Mouse (Mus musculus): ENCODE measurements at regions not wholly inside any gene's neighbourhood (a gene's known extent, or its start where the extent isn't known, plus 50 kb on each side); places are given as distances from the start of the nearest gene placed in this dataset.

- Histone ChIP-seq H3K27ac (ENCODE audit: low read depth, low read length) (no peak overlapping the region), H3K9ac (replicated peaks; ENCODE audit: low read length, poor library complexity, severe bottlenecking) (no peak overlapping the region), H3K4me3 (ENCODE audit: low read depth, low read length) (no peak overlapping the region), H3K4me2 (ENCODE audit: low read depth, low read length, poor library complexity, severe bottlenecking) (no peak overlapping the region), H3K4me1 (ENCODE audit: insufficient read depth, low read length) (no peaks in the 10 kb centered on the region), H3K9me3 (ENCODE audit: low read length) (no peaks in the 10 kb centered on the region), H3K36me3 (ENCODE audit: insufficient read depth, low read length) (no peaks in the 10 kb centered on the region), H3K27me3 (ENCODE audit: insufficient read depth, low read length) (no peaks in the 10 kb centered on the region)
- TF ChIP-seq CTCF (IDR thresholded peaks at IDR 0.05), result no peak
- no peak for DNase-seq (ENCODE audit: low spot score)
- no peak for ATAC-seq (ENCODE audit: low FRiP score)
- 77% methylated on average over 5 of the region's 5 CpGs for WGBS
These were observed 591.9 kb downstream of the Zfp706 start for GRCm38 (mm10) chr15:36415552-36416249.

- no peak overlapping the region for H3K4me3 ChIP-seq (ENCODE audit: low read depth, low read length)
- H3K27me3 ChIP-seq (ENCODE audit: insufficient read depth, low read length), result no peaks in the 10 kb centered on the region
- 95% methylated on average over 3 of the region's 3 CpGs for WGBS
- no peaks in the 10 kb centered on the region for H3K9me3 ChIP-seq (ENCODE audit: low read length)
- H3K36me3 ChIP-seq (ENCODE audit: insufficient read depth, low read length), result no peaks in the 10 kb centered on the region
- ATAC-seq (ENCODE audit: low FRiP score) (no peak), DNase-seq (ENCODE audit: low spot score) (no peak)
- H3K4me2 ChIP-seq (ENCODE audit: low read depth, low read length, poor library complexity, severe bottlenecking), result no peak overlapping the region
- no peaks in the 10 kb centered on the region for H3K4me1 ChIP-seq (ENCODE audit: insufficient read depth, low read length)
- H3K27ac ChIP-seq (ENCODE audit: low read depth, low read length), result no peak overlapping the region
- no peak for TF ChIP-seq CTCF (IDR thresholded peaks at IDR 0.05)
- H3K9ac ChIP-seq (replicated peaks; ENCODE audit: low read length, poor library complexity, severe bottlenecking), result no peak overlapping the region
These were observed 595.6 kb downstream of the Zfp706 start for GRCm38 (mm10) chr15:36412016-36412415.

- DNase-seq (ENCODE audit: low spot score), result no peak
- WGBS, result 72% methylated on average over 3 of the region's 3 CpGs
- ATAC-seq (ENCODE audit: low FRiP score), result no peak
These were observed 602.1 kb downstream of the Zfp706 start for GRCm38 (mm10) chr15:36405446-36405845.

GRCm38 (mm10) chr15:36403336-36404119 is 604.0 kb downstream of the Zfp706 start:
- ATAC-seq (ENCODE audit: low FRiP score), result no peak
- H3K27ac ChIP-seq (ENCODE audit: low read depth, low read length), result no peak overlapping the region
- H3K27me3 ChIP-seq (ENCODE audit: insufficient read depth, low read length), result no peaks in the 10 kb centered on the region
- WGBS, result 82% methylated on average over 6 of the region's 6 CpGs
- no peak for DNase-seq (ENCODE audit: low spot score)
- no peak for TF ChIP-seq CTCF (IDR thresholded peaks at IDR 0.05)
- no peaks in the 10 kb centered on the region for H3K36me3 ChIP-seq (ENCODE audit: insufficient read depth, low read length)
- no peak overlapping the region for H3K4me3 ChIP-seq (ENCODE audit: low read depth, low read length)
- H3K9ac ChIP-seq (replicated peaks; ENCODE audit: low read length, poor library complexity, severe bottlenecking), result no peak overlapping the region
- H3K4me2 ChIP-seq (ENCODE audit: low read depth, low read length, poor library complexity, severe bottlenecking), result no peak overlapping the region
- peaks cover 5% of the 10 kb centered on the region; the same call in 1 of the 2 replicates for H3K4me1 ChIP-seq (ENCODE audit: insufficient read depth, low read length)
- no peaks in the 10 kb centered on the region for H3K9me3 ChIP-seq (ENCODE audit: low read length)

More at GRCm38 (mm10) chr15:36405446-36405845, 602.1 kb downstream of the Zfp706 start:
- TF ChIP-seq CTCF (IDR thresholded peaks at IDR 0.05), result no peak
- Histone ChIP-seq H3K36me3 (ENCODE audit: insufficient read depth, low read length) (no peaks in the 10 kb centered on the region), H3K27me3 (ENCODE audit: insufficient read depth, low read length) (no peaks in the 10 kb centered on the region), H3K4me3 (ENCODE audit: low read depth, low read length) (no peak overlapping the region), H3K4me1 (ENCODE audit: insufficient read depth, low read length) (no peaks in the 10 kb centered on the region; the same call in 1 of the 2 replicates), H3K9me3 (ENCODE audit: low read length) (no peaks in the 10 kb centered on the region), H3K27ac (ENCODE audit: low read depth, low read length) (no peak overlapping the region), H3K4me2 (ENCODE audit: low read depth, low read length, poor library complexity, severe bottlenecking) (no peak overlapping the region), H3K9ac (replicated peaks; ENCODE audit: low read length, poor library complexity, severe bottlenecking) (no peak overlapping the region)

- H3K4me1 ChIP-seq (ENCODE audit: insufficient read depth, low read length), result peaks cover 5% of the 10 kb centered on the region; the same call in 1 of the 2 replicates
- H3K9ac ChIP-seq (replicated peaks; ENCODE audit: low read length, poor library complexity, severe bottlenecking), result no peak overlapping the region
- H3K9me3 ChIP-seq (ENCODE audit: low read length), result no peaks in the 10 kb centered on the region
- DNase-seq (ENCODE audit: low spot score), result no peak
- H3K27me3 ChIP-seq (ENCODE audit: insufficient read depth, low read length), result no peaks in the 10 kb centered on the region
- H3K4me3 ChIP-seq (ENCODE audit: low read depth, low read length), result no peak overlapping the region
- no peak for TF ChIP-seq CTCF (IDR thresholded peaks at IDR 0.05)
- H3K4me2 ChIP-seq (ENCODE audit: low read depth, low read length, poor library complexity, severe bottlenecking), result no peak overlapping the region
- no peak for ATAC-seq (ENCODE audit: low FRiP score)
- no peaks in the 10 kb centered on the region for H3K36me3 ChIP-seq (ENCODE audit: insufficient read depth, low read length)
- no peak overlapping the region for H3K27ac ChIP-seq (ENCODE audit: low read depth, low read length)
- WGBS, result 90% methylated on average over 1 of the region's 1 CpGs
These were observed 605.5 kb downstream of the Zfp706 start for GRCm38 (mm10) chr15:36402051-36402450.

- WGBS, result 38% methylated on average over 9 of the region's 9 CpGs
- Histone ChIP-seq H3K4me1 (ENCODE audit: insufficient read depth, low read length) (peaks cover 5% of the 10 kb centered on the region; the same call in 1 of the 2 replicates), H3K9me3 (ENCODE audit: low read length) (no peaks in the 10 kb centered on the region), H3K27ac (ENCODE audit: low read depth, low read length) (no peak overlapping the region), H3K36me3 (ENCODE audit: insufficient read depth, low read length) (no peaks in the 10 kb centered on the region), H3K9ac (replicated peaks; ENCODE audit: low read length, poor library complexity, severe bottlenecking) (no peak overlapping the region), H3K4me2 (ENCODE audit: low read depth, low read length, poor library complexity, severe bottlenecking) (no peak overlapping the region), H3K27me3 (ENCODE audit: insufficient read depth, low read length) (no peaks in the 10 kb centered on the region), H3K4me3 (ENCODE audit: low read depth, low read length) (no peak overlapping the region)
- DNase-seq (ENCODE audit: low spot score) (no peak), ATAC-seq (ENCODE audit: low FRiP score) (no peak)
- no peak for TF ChIP-seq CTCF (IDR thresholded peaks at IDR 0.05)
These were observed 607.2 kb downstream of the Zfp706 start for GRCm38 (mm10) chr15:36400311-36400840.

Measured in midbrain, postnatal 0 days (tissue).